Mouse (Mus musculus) erythroblast, embryonic 14.5 days (primary cell): ENCODE results near the gene Ush1c.

Experiments used
- GATA1 ChIP-seq: IDR thresholded peaks from 2 replicates; pipeline ENCODE4 v1.6.1; 2012; ENCODE audit warnings: low read length, inconsistent platforms, mixed read lengths
- TAL1 ChIP-seq: IDR thresholded peaks from 3 replicates; pipeline ENCODE4 v1.6.1; 2012; ENCODE audit warnings: low read length, inconsistent platforms, mixed read lengths

DNA sequence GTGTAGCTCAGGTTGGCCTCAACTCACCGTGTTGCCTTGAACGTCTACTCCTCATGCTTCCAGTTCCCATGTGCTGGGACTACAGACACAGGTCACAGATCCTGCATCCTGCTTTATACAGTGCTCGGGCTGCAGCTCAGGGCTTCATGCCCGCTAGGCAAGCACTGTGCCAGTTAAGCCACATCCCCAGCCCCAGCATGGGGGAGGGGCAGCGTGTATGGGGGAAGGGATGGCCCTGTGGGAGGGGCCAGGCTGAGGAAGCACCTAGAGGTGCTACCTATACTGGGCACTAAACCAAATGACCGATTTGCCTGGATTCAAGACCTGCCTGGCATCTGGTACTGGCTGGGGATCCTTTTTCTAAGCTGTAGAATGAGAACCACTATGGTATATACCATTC lies 38.3 kb downstream of the Ush1c start:
- TF ChIP-seq TAL1 (no peak), GATA1 (no peak)
